Mouse (Mus musculus) limb, embryonic 14.5 days (tissue): ENCODE measurements around the gene Slc51a. TPM values are rescaled to one million over a fixed set of nuclear protein-coding genes. Genes with fewer than 3 reads are reported as not detected.

Source experiments
- ATAC-seq: fragments of 200-750 bp; cut with Nextera tagmentation; 2 replicates; pipeline ENCODE4 v1.8.0; 2017; ENCODE audit warnings: low read depth, moderate number of reproducible peaks, moderate TSS enrichment; ENCODE audit not compliant: low FRiP score
- DNase-seq: peaks from one replicate; pipeline ENCODE4 v3.0.0-alpha.2; 2015; ENCODE audit warnings: low spot score
- H3K27ac ChIP-seq: fragments of 300-500 bp; sonication (generic); replicated peaks from 2 replicates; pipeline ENCODE4 v1.5.1; 2014; ENCODE audit warnings: low read depth, mild to moderate bottlenecking, low read length, moderate library complexity, mixed read lengths
- H3K27me3 ChIP-seq: fragments of 300-500 bp; sonication (generic); 2 replicates; pipeline ENCODE4 v1.6.1; 2014; ENCODE audit warnings: low read length, mixed read lengths; ENCODE audit not compliant: control insufficient read depth, insufficient read depth
- H3K36me3 ChIP-seq: fragments of 300-500 bp; sonication (generic); 2 replicates; pipeline ENCODE4 v1.6.1; 2014; ENCODE audit warnings: mild to moderate bottlenecking, low read length, moderate library complexity, mixed read lengths; ENCODE audit not compliant: control insufficient read depth, insufficient read depth
- H3K4me1 ChIP-seq: fragments of 300-500 bp; sonication (generic); 2 replicates; pipeline ENCODE4 v1.6.1; 2014; ENCODE audit warnings: antibody characterized with exemption, low read length, mixed read lengths; ENCODE audit not compliant: control insufficient read depth, insufficient read depth
- H3K4me2 ChIP-seq: fragments of 300-500 bp; sonication (generic); replicated peaks from 2 replicates; pipeline ENCODE4 v1.6.1; 2014; ENCODE audit warnings: low read depth, mild to moderate bottlenecking, low read length, moderate library complexity; ENCODE audit not compliant: severe bottlenecking
- H3K4me3 ChIP-seq: fragments of 300-500 bp; sonication (generic); replicated peaks from 2 replicates; pipeline ENCODE4 v1.5.1; 2014; ENCODE audit warnings: low read length
- H3K9ac ChIP-seq: fragments of 300-500 bp; sonication (generic); 2 replicates; pipeline ENCODE4 v1.6.1; 2014; ENCODE audit warnings: mild to moderate bottlenecking, low read depth, low read length, moderate library complexity; ENCODE audit not compliant: severe bottlenecking
- H3K9me3 ChIP-seq: fragments of 300-500 bp; sonication (generic); 2 replicates; pipeline ENCODE4 v1.6.1; 2016; ENCODE audit warnings: low read length; ENCODE audit not compliant: control insufficient read depth
- POLR2A ChIP-seq: fragments of 200-500 bp; IDR thresholded peaks from 2 replicates; pipeline ENCODE4 v1.8.0; 2012; ENCODE audit warnings: inconsistent platforms, mild to moderate bottlenecking, moderate library complexity, borderline replicate concordance; ENCODE audit not compliant: insufficient read depth, insufficient read length; ENCODE audit errors: extremely low read depth
- WGBS: fragments of 180-500 bp; shearing (Covaris S2); extraction: QIAGEN DNeasy Blood & Tissue Kit; methylation state at CpG from one replicate; pipeline ENCODE4 v1.1.7; 2014; 5-methylcytosine and 5-hydroxymethylcytosine counted together
- polyA plus RNA-seq, 2 experiments: library from polyadenylated mRNA; depleted of rRNA in 1 of 2; stranded (reverse) in 1 of 2; unstranded in 1 of 2; fragments of >200 nt; fragmentation: Nextera tagmentation in 1 of 2; extraction: Ambion mirVana in 1 of 2; gene quantifications; 2 replicates each; pipeline versions ENCODE4 v1.2.1 to v1.2.3; 2012 to 2014

Gene Slc51a
- polyA plus RNA-seq, 2 experiments = 0.10 to 0.30 TPM

DNA sequence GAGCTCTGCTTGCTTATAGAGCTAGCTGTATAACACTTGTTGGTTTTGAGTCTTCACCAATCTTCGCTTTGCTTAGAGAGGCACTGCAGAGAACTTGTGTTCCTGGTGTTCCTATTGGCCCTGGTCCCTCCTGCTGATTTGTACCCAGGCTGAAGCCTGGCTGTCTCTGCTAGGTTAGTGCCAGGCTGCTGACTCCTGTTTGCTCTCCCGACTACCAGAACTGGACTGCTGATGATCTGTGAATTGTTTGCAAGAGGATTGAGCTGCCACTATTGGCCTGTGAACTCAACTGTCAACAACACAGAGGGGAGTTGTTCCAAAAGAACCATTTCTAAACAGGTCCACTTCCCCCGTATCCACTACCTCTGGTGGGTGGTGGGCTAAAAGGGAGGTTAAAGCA lies 46.2 kb downstream of the Slc51a start:
- Histone ChIP-seq H3K4me3 (no peak overlapping the region), H3K27ac (no peak overlapping the region), H3K27me3 (no peaks in the 10 kb centered on the region), H3K36me3 (0 out of 2 replicates have a peak, but pooled peaks cover 2% of the 10 kb centered on the region), H3K9me3 (no peaks in the 10 kb centered on the region), H3K4me2 (no peak overlapping the region), H3K4me1 (no peaks in the 10 kb centered on the region), H3K9ac (no peak overlapping the region)
- WGBS = 86% methylated on average over 3 of the region's 3 CpGs
- DNase-seq = no peak
- no peak for ATAC-seq
- no peak for TF ChIP-seq POLR2A

DNA sequence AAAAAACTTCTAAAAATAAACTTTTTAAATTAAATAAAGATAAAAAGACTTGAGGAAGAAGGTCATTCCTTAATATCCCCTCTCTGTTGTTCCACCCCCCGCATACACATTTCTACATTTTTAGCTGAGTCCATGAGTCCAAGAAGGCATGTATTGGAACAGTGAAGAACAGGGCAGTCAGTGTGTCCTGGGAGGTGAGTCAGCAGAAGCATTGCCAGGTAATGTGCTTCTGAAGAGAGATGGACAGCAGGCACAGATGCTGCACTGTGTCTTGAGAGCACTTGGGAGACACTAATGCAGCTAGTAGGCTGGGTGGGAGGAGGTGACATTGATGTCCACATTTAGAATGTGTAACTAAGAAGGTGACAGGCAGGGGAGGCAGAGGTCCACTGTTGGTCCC lies 50.4 kb downstream of the Slc51a start:
- ATAC-seq (no peak), DNase-seq (no peak)
- no peak for TF ChIP-seq POLR2A
- Histone ChIP-seq H3K4me1 (no peaks in the 10 kb centered on the region), H3K27ac (no peak overlapping the region), H3K9ac (no peak overlapping the region), H3K9me3 (no peaks in the 10 kb centered on the region), H3K4me3 (no peak overlapping the region), H3K27me3 (no peaks in the 10 kb centered on the region), H3K36me3 (0 out of 2 replicates have a peak, but pooled peaks cover 2% of the 10 kb centered on the region), H3K4me2 (no peak overlapping the region)
- 90% methylated on average over 1 of the region's 1 CpGs for WGBS

DNA sequence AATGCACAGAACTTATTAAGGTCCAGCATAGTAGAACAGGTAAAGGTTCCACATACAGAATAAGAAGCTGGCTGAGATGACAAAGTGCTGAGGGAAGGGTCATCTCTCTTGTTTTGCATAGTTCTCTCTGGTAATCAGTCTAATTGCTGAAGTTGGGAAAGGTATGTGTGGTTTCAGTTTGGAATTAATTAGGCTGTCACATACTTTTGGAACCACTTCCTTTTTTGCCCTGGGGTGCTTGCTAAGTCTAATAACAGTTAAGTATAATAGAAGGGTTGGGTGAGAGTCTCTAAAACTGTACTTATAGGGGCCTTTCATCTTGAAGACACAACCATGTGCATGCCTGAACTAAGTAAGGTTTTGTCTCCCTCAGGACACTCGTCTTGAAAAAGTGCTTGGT lies 51.0 kb downstream of the Slc51a start:
- no peak for TF ChIP-seq POLR2A
- no peaks in the 10 kb centered on the region for H3K27me3 ChIP-seq
- 0 out of 2 replicates have a peak, but pooled peaks cover 2% of the 10 kb centered on the region for H3K36me3 ChIP-seq
- DNase-seq = no peak
- H3K9ac ChIP-seq = no peak overlapping the region
- peaks cover 3% of the 10 kb centered on the region; the same call in 1 of the 2 replicates for H3K4me1 ChIP-seq
- ATAC-seq = no peak
- WGBS = 50% methylated on average over 1 of the region's 1 CpGs
- no peaks in the 10 kb centered on the region for H3K9me3 ChIP-seq
- no peak overlapping the region for H3K4me3 ChIP-seq
- no peak overlapping the region for H3K27ac ChIP-seq
- no peak overlapping the region for H3K4me2 ChIP-seq

DNA sequence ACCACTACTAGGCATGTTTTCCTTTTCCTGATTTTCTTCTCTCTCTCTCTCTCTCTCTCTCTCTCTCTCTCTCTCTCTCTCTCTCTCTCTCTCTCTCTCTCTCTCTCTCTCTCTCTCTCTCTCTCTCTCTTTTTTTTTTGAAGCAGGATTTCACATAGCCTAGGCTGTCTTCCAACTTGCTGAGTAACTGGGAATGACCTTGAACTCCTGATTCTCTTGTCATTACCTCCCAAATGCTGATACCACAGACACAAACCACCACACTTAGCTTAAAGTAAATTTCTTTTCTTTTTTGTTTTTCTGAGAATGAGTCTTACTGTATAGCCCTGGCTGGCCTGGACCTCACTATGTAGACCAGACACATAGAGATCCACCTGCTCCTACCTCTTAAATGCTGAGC lies 53.0 kb downstream of the Slc51a start:
- no peak for TF ChIP-seq POLR2A
- Histone ChIP-seq H3K4me3 (no peak overlapping the region), H3K27ac (no peak overlapping the region), H3K4me1 (peaks cover 7% of the 10 kb centered on the region), H3K4me2 (no peak overlapping the region), H3K9me3 (no peaks in the 10 kb centered on the region), H3K9ac (no peak overlapping the region), H3K27me3 (no peaks in the 10 kb centered on the region), H3K36me3 (no peaks in the 10 kb centered on the region)
- no peak for ATAC-seq
- DNase-seq = no peak

DNA sequence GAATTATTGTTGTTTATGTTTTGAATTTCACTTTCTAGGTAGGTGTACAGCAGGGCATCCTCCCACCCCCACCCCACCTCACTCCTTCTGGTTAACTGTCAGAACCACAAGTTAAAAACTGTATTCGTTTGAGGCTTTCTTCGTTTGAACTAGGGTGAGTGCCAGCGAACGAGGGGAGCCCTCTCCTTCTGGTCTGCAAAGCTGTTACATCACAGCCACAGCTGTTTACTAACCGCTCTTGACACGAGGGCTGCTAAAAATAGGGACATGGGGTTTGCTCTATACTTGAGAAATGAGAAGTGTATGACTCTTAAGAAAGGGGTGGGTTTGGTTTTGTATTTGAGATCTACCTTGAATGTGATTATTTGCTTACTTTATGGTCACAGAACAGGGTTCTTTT lies 53.6 kb downstream of the Slc51a start:
- TF ChIP-seq POLR2A = no peak
- ATAC-seq (no peak), DNase-seq (no peak)
- Histone ChIP-seq H3K9ac (no peak overlapping the region), H3K4me3 (no peak overlapping the region), H3K27me3 (no peaks in the 10 kb centered on the region), H3K27ac (no peak overlapping the region), H3K4me1 (peaks cover 9% of the 10 kb centered on the region), H3K4me2 (no peak overlapping the region), H3K36me3 (no peaks in the 10 kb centered on the region), H3K9me3 (no peaks in the 10 kb centered on the region)
- WGBS = 57% methylated on average over 6 of the region's 6 CpGs

DNA sequence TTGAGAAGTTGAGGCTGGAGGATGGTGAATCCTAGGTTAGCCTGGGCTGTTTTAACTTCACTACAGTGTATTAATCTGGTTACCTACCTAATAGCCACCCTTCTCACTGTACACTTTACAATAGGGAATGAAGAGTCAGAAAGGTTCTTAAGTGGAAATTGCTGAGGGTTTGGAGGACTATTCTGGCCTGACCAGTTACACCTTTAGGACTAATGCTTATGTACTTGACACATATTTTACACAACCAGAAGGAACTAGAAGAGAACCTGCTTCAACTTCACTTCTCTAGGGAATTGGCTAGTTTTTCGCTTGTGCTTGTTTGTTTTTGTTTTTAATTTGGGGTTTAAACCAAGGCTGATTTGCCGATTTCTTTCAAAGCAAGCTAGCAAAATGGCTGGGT lies 54.5 kb downstream of the Slc51a start:
- H3K27me3 ChIP-seq = no peaks in the 10 kb centered on the region
- no peak overlapping the region for H3K4me3 ChIP-seq
- no peak overlapping the region for H3K9ac ChIP-seq
- H3K27ac ChIP-seq = no peak overlapping the region
- TF ChIP-seq POLR2A = no peak
- no peaks in the 10 kb centered on the region for H3K36me3 ChIP-seq
- 84% methylated on average over 2 of the region's 2 CpGs for WGBS
- H3K4me2 ChIP-seq = no peak overlapping the region
- no peak for DNase-seq
- H3K9me3 ChIP-seq = no peaks in the 10 kb centered on the region
- H3K4me1 ChIP-seq = peaks cover 9% of the 10 kb centered on the region
- no peak for ATAC-seq
